Mouse (Mus musculus): Measurements from ENCODE around the gene Nbas. TPM values are rescaled to one million over a fixed set of nuclear protein-coding genes. Genes with fewer than 3 reads are reported as not detected.

Gene Nbas
- polyA plus RNA-seq, 1 experiment from 2014 or later: 11.5 TPM

GRCm38 (mm10) chr12:13465554-13465953 lies 196.6 kb downstream of the Nbas start:
- H3K4me2 ChIP-seq: no peak overlapping the region
- no peak for ATAC-seq (ENCODE audit: insufficient number of reproducible peaks, low FRiP score)
- no peaks in the 10 kb centered on the region for H3K27me3 ChIP-seq (replicated peaks)
- no peaks in the 10 kb centered on the region for H3K9me3 ChIP-seq (replicated peaks)
- H3K9ac ChIP-seq: no peak overlapping the region
- H3K4me1 ChIP-seq (replicated peaks): peaks cover 3% of the 10 kb centered on the region; the same call in 1 of the 2 replicates
- 81% methylated on average over 2 of the region's 2 CpGs for WGBS
- no peaks in the 10 kb centered on the region for H3K36me3 ChIP-seq
- H3K27ac ChIP-seq (ENCODE audit: poor library complexity, severe bottlenecking): no peak overlapping the region
- no peak overlapping the region for H3K4me3 ChIP-seq

DNA sequence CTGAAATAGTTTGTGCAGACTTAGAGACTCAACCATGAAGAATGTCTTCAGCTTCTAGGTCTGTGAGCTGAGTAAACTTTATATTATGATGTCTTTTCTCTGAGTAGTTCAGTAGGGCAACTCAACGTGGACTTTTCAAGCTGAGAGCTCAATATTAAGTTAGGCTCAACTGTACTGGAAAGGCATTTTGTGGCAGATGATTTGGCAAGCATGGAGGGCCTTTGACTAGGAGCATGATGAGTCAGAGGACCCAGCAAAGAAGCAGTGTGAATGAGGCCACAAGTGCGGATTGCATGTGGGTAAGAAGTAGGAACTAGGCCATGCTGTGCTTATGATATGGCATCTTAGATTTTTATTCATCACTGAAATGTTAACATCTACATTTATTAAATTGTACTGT lies 205.9 kb downstream of the Nbas start:
- H3K27ac ChIP-seq (ENCODE audit: poor library complexity, severe bottlenecking): no peak overlapping the region
- no peak for ATAC-seq (ENCODE audit: insufficient number of reproducible peaks, low FRiP score)
- no peak overlapping the region for H3K4me3 ChIP-seq
- WGBS: 89% methylated on average over 2 of the region's 2 CpGs
- H3K4me1 ChIP-seq (replicated peaks): no peaks in the 10 kb centered on the region
- no peak overlapping the region for H3K4me2 ChIP-seq
- no peaks in the 10 kb centered on the region for H3K9me3 ChIP-seq (replicated peaks)
- no peaks in the 10 kb centered on the region for H3K27me3 ChIP-seq (replicated peaks)
- no peak overlapping the region for H3K9ac ChIP-seq
- peaks cover 5% of the 10 kb centered on the region; the same call in 1 of the 2 replicates for H3K36me3 ChIP-seq

GRCm38 (mm10) chr12:13479163-13479562 lies 210.2 kb downstream of the Nbas start:
- Histone ChIP-seq H3K27ac (ENCODE audit: poor library complexity, severe bottlenecking) (no peak overlapping the region), H3K36me3 (peaks cover 7% of the 10 kb centered on the region; the same call in 1 of the 2 replicates), H3K27me3 (replicated peaks) (no peaks in the 10 kb centered on the region), H3K9ac (no peak overlapping the region), H3K4me3 (no peak overlapping the region), H3K4me2 (no peak overlapping the region), H3K9me3 (replicated peaks) (no peaks in the 10 kb centered on the region), H3K4me1 (replicated peaks) (no peaks in the 10 kb centered on the region)
- ATAC-seq (ENCODE audit: insufficient number of reproducible peaks, low FRiP score): no peak
- 82% methylated on average over 7 of the region's 7 CpGs for WGBS

DNA sequence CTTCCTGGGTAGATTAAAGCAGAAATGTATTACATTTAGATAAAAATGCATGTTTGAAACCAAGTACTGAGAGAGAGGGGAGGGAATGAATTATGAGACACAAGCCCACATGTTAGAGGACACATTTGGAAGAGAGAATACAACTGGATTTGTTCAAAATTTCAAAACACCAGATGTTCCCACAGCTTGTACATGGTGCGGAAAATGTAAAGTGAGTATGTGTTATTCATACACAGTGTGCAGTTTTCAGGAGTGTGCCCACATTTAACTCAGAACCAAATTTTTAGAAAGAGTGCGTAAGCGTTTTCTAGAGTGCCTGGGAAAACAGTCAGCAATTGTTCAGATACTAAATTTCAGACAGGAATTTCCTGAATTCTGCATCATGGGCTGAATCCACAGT lies 217.3 kb downstream of the Nbas start:
- no peak overlapping the region for H3K9ac ChIP-seq
- H3K36me3 ChIP-seq: peaks cover 6% of the 10 kb centered on the region
- H3K4me3 ChIP-seq: no peak overlapping the region
- H3K9me3 ChIP-seq (replicated peaks): no peaks in the 10 kb centered on the region
- H3K4me2 ChIP-seq: no peak overlapping the region
- no peaks in the 10 kb centered on the region for H3K27me3 ChIP-seq (replicated peaks)
- no peak for ATAC-seq (ENCODE audit: insufficient number of reproducible peaks, low FRiP score)
- WGBS: 83% methylated on average over 3 of the region's 3 CpGs
- no peak overlapping the region for H3K27ac ChIP-seq (ENCODE audit: poor library complexity, severe bottlenecking)
- H3K4me1 ChIP-seq (replicated peaks): no peaks in the 10 kb centered on the region

DNA sequence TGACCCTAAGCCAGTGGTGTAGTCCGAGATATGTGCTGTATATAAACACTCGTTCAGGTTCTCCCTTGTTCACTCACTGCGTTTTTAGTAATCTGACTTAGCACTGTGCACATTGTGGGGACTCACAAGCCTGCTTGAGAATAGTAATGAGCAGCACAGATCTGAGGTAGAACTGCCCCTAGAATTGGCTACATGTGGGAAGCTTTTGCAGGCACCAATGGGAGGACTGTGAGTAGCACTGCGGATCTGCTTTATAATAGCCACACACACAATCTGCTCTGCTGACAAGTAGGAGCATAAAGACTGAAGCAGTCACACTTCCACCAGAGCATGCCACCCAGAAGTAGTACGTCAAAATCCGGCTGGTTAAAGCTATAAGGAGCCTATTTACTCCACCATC lies 228.3 kb downstream of the Nbas start:
- no peak overlapping the region for H3K9ac ChIP-seq

GRCm38 (mm10) chr12:13499237-13499889 lies 230.4 kb downstream of the Nbas start:
- no peak for ATAC-seq (ENCODE audit: insufficient number of reproducible peaks, low FRiP score)
- WGBS: 86% methylated on average over 10 of the region's 10 CpGs
- 0 out of 2 replicates have a peak, but pooled peaks cover 7% of the 10 kb centered on the region for H3K4me1 ChIP-seq (replicated peaks)
- no peaks in the 10 kb centered on the region for H3K27me3 ChIP-seq (replicated peaks)
- no peaks in the 10 kb centered on the region for H3K36me3 ChIP-seq
- H3K4me2 ChIP-seq: no peak overlapping the region
- no peaks in the 10 kb centered on the region for H3K9me3 ChIP-seq (replicated peaks)
- H3K4me3 ChIP-seq: no peak overlapping the region
- H3K9ac ChIP-seq: no peak overlapping the region
- H3K27ac ChIP-seq (ENCODE audit: poor library complexity, severe bottlenecking): no peak overlapping the region

More for the DNA sequence above, 228.3 kb downstream of the Nbas start:
- Histone ChIP-seq H3K27me3 (replicated peaks) (no peaks in the 10 kb centered on the region), H3K4me1 (replicated peaks) (0 out of 2 replicates have a peak, but pooled peaks cover 7% of the 10 kb centered on the region), H3K9me3 (replicated peaks) (no peaks in the 10 kb centered on the region), H3K4me3 (no peak overlapping the region), H3K4me2 (no peak overlapping the region), H3K27ac (ENCODE audit: poor library complexity, severe bottlenecking) (no peak overlapping the region), H3K36me3 (no peaks in the 10 kb centered on the region)
- WGBS: 71% methylated on average over 6 of the region's 6 CpGs
- ATAC-seq (ENCODE audit: insufficient number of reproducible peaks, low FRiP score): no peak

GRCm38 (mm10) chr12:13500191-13500590 lies 231.3 kb downstream of the Nbas start:
- no peaks in the 10 kb centered on the region for H3K27me3 ChIP-seq (replicated peaks)
- no peak overlapping the region for H3K4me2 ChIP-seq
- 81% methylated on average over 3 of the region's 3 CpGs for WGBS
- 0 out of 2 replicates have a peak overlapping the region, but pooled peaks have one; percentile 16 for H3K9ac ChIP-seq
- H3K36me3 ChIP-seq: no peaks in the 10 kb centered on the region
- no peak overlapping the region for H3K27ac ChIP-seq (ENCODE audit: poor library complexity, severe bottlenecking)
- no peaks in the 10 kb centered on the region for H3K9me3 ChIP-seq (replicated peaks)
- no peak for ATAC-seq (ENCODE audit: insufficient number of reproducible peaks, low FRiP score)
- H3K4me3 ChIP-seq: no peak overlapping the region
- H3K4me1 ChIP-seq (replicated peaks): peaks cover 12% of the 10 kb centered on the region; the same call in 1 of the 2 replicates

DNA sequence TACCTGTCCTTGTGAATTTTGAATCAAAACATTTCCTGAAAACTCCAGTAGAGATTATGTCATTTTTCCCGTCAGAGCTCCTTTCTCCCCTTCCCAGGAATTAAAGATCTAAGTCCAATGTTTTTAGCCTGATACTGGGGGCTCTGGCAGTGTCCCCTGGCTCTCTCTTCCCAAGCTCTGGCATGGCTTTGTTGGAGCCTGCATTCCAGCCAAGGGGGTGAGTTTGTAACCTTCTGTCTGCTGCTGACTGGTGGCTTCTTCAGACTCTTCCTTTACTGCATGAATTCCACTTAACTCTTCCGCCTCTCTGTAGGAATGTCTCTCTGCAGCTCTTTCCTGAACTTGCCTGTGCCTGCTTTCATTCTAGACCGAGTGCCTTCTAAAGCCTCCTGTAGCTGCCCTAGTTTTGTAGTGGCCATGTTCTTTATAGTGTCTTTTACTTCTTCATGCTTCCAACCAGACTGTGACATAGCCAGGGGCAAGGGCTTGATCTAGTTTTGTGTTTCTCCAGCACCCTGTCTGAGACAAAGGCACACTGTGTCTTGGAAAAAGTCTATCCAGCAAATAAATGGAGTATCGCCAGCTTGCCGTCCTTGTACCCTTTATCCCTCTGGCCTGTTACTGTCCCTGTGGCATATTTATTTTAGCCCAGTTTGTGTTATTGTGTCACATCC lies 236.0 kb downstream of the Nbas start:
- peaks cover 5% of the 10 kb centered on the region; the same call in 1 of the 2 replicates for H3K4me1 ChIP-seq (replicated peaks)
- H3K4me2 ChIP-seq: no peak overlapping the region
- no peak overlapping the region for H3K4me3 ChIP-seq
- 73% methylated on average over 5 of the region's 5 CpGs for WGBS
- no peak overlapping the region for H3K9ac ChIP-seq
- no peaks in the 10 kb centered on the region for H3K9me3 ChIP-seq (replicated peaks)
- H3K36me3 ChIP-seq: no peaks in the 10 kb centered on the region
- H3K27ac ChIP-seq (ENCODE audit: poor library complexity, severe bottlenecking): no peak overlapping the region
- no peaks in the 10 kb centered on the region for H3K27me3 ChIP-seq (replicated peaks)
- ATAC-seq (ENCODE audit: insufficient number of reproducible peaks, low FRiP score): no peak

DNA sequence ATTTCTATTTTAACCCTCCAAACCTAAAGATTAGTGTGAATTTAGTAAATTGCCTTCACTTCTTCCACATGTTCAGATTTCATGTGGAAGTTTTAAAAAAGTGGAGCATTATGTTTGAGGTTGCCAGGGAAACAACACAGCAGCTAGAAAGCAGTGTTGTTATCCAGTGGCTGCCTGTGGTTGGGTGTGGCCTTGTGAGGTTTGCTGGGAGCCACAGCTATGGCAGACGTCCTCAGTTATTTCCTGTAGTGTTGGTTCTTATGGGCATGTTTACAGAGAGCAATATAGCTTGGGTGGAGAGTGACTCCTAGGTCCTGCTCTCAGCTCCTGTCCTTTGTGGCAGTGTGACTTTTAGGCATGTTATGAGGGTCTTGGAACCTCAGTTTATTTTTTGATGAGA lies 249.1 kb downstream of the Nbas start:
- 26% methylated on average over 1 of the region's 1 CpGs for WGBS
- Histone ChIP-seq H3K36me3 (peaks cover 23% of the 10 kb centered on the region), H3K4me1 (replicated peaks) (no peaks in the 10 kb centered on the region), H3K9me3 (replicated peaks) (0 out of 2 replicates have a peak, but pooled peaks cover 2% of the 10 kb centered on the region), H3K4me2 (no peak overlapping the region), H3K9ac (no peak overlapping the region), H3K27ac (ENCODE audit: poor library complexity, severe bottlenecking) (no peak overlapping the region), H3K27me3 (replicated peaks) (no peaks in the 10 kb centered on the region), H3K4me3 (no peak overlapping the region)
- ATAC-seq (ENCODE audit: insufficient number of reproducible peaks, low FRiP score): no peak

GRCm38 (mm10) chr12:13519413-13519812 lies 250.5 kb downstream of the Nbas start:
- no peaks in the 10 kb centered on the region for H3K27me3 ChIP-seq (replicated peaks)
- 0 out of 2 replicates have a peak, but pooled peaks cover 2% of the 10 kb centered on the region for H3K9me3 ChIP-seq (replicated peaks)
- H3K4me2 ChIP-seq: no peak overlapping the region
- peaks cover 23% of the 10 kb centered on the region for H3K36me3 ChIP-seq
- peak; percentile 73; the same call in 1 of the 2 replicates for ATAC-seq (ENCODE audit: insufficient number of reproducible peaks, low FRiP score)
- no peak overlapping the region for H3K4me3 ChIP-seq
- H3K9ac ChIP-seq: no peak overlapping the region
- H3K27ac ChIP-seq (ENCODE audit: poor library complexity, severe bottlenecking): no peak overlapping the region
- no peaks in the 10 kb centered on the region for H3K4me1 ChIP-seq (replicated peaks)
- WGBS: 64% methylated on average over 6 of the region's 6 CpGs

DNA sequence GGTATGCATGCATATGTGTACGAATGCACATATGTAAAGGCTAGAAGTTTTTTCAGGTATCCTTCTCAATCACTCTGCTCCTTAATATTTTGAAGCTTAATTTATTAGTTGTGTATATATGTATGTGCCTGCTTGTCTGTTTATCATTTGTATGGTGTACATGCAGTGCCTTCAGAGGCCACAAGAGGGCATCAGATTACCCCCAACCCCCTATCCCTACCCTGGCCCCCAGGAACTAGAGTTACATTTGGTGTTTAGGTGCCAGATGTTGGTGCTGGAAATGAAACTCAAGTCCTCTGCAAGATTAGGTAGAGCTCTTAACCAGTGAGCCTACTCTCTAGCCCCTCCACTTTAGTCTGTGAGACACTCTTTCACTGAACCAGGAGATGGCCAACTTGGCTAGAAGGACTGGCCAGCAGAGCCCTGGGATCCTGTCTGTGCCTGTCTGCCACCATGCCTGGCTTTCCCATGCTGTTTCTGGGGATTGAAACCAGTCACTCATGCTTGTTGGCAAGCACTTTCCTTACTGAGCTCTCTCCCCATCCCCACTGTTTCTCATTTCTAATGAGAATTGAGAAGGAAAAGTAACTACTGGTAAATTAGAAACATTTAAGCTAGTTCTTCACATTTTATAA lies 263.9 kb downstream of the Nbas start:
- Histone ChIP-seq H3K27ac (ENCODE audit: poor library complexity, severe bottlenecking) (no peak overlapping the region), H3K4me1 (replicated peaks) (no peaks in the 10 kb centered on the region)

More for the DNA sequence above, 263.9 kb downstream of the Nbas start:
- H3K9ac ChIP-seq: no peak overlapping the region
- peaks cover 10% of the 10 kb centered on the region for H3K36me3 ChIP-seq
- WGBS: 67% methylated on average over 1 of the region's 1 CpGs
- no peaks in the 10 kb centered on the region for H3K9me3 ChIP-seq (replicated peaks)
- no peaks in the 10 kb centered on the region for H3K27me3 ChIP-seq (replicated peaks)
- H3K4me3 ChIP-seq: no peak overlapping the region
- ATAC-seq (ENCODE audit: insufficient number of reproducible peaks, low FRiP score): no peak
- no peak overlapping the region for H3K4me2 ChIP-seq
